Mouse (Mus musculus) testis, adult 2 months (tissue): ENCODE measurements around the gene Nfe2l1. TPM values are rescaled to one million over a fixed set of nuclear protein-coding genes. Genes with fewer than 3 reads are reported as not detected.

ENCODE experiments used
- H3K27ac ChIP-seq: fragments of 200-500 bp; 2 replicates; pipeline ENCODE4 v1.5.1; 2012; ENCODE audit warnings: low read depth, low read length; ENCODE audit not compliant: control insufficient read depth, insufficient read depth
- H3K27me3 ChIP-seq: fragments of 200-500 bp; 2 replicates; pipeline ENCODE4 v1.6.1; 2012; ENCODE audit warnings: mild to moderate bottlenecking, low read length, moderate library complexity; ENCODE audit not compliant: control insufficient read depth, insufficient read depth
- H3K36me3 ChIP-seq: fragments of 200-500 bp; 2 replicates; pipeline ENCODE4 v1.6.1; 2012; ENCODE audit warnings: mild to moderate bottlenecking, low read length; ENCODE audit not compliant: control insufficient read depth, insufficient read depth
- H3K4me1 ChIP-seq: fragments of 200-500 bp; 2 replicates; pipeline ENCODE4 v1.6.1; 2012; ENCODE audit warnings: low read length; ENCODE audit not compliant: control insufficient read depth, insufficient read depth
- H3K4me3 ChIP-seq: fragments of 200-500 bp; 2 replicates; pipeline ENCODE4 v1.5.1; 2012; ENCODE audit warnings: low read depth, mild to moderate bottlenecking, low read length, moderate library complexity, mixed read lengths; ENCODE audit not compliant: control insufficient read depth
- CTCF ChIP-seq: fragments of 200-500 bp; IDR thresholded peaks from 2 replicates; pipeline ENCODE4 v1.5.1; 2012; ENCODE audit warnings: low read depth, mild to moderate bottlenecking, inconsistent platforms, low read length, moderate library complexity; ENCODE audit not compliant: control insufficient read depth, insufficient read depth, insufficient replicate concordance
- POLR2A ChIP-seq: fragments of 200-500 bp; IDR thresholded peaks from 2 replicates; pipeline ENCODE4 v1.6.1; 2012; ENCODE audit warnings: low read depth, mild to moderate bottlenecking, inconsistent platforms, low read length, moderate library complexity; ENCODE audit not compliant: control insufficient read depth
- polyA plus RNA-seq: library from polyadenylated mRNA; depleted of rRNA; stranded (reverse); fragments of >200 nt; gene quantifications from 2 replicates; pipeline ENCODE4 v1.2.3, GENCODE M21; 2012; rRNA removed

The Nfe2l1 gene
- polyA plus RNA-seq, 1 experiment = 59.1 TPM

GRCm38 (mm10) chr11:96768240-96768639, 61.5 kb downstream of the Nfe2l1 start:
- no peaks in the 10 kb centered on the region for H3K4me1 ChIP-seq
- no peak overlapping the region for H3K4me3 ChIP-seq
- H3K27me3 ChIP-seq = no peaks in the 10 kb centered on the region
- no peak for TF ChIP-seq CTCF
- 0 out of 2 replicates have a peak, but pooled peaks have one; percentile 1 for TF ChIP-seq POLR2A
- no peak overlapping the region for H3K27ac ChIP-seq
- H3K36me3 ChIP-seq = peaks cover 3% of the 10 kb centered on the region; the same call in 1 of the 2 replicates

Other genes starting within 250 kb of the Nfe2l1 start
- gene Snx11, start 52.4 kb downstream of the Nfe2l1 start, polyA plus RNA-seq = 15.2 and 16.8 TPM in 2 replicates
- 15.4 and 16.6 TPM in 2 replicates for gene Cbx1, start 40.8 kb downstream of the Nfe2l1 start, polyA plus RNA-seq
- gene Copz2, start 19.9 kb upstream of the Nfe2l1 start, polyA plus RNA-seq = 5.3 and 6.7 TPM in 2 replicates
- 75.0 and 77.8 TPM in 2 replicates for gene Cdk5rap3, start 86.5 kb upstream of the Nfe2l1 start, polyA plus RNA-seq
- gene Prr15l, start 98.1 kb upstream of the Nfe2l1 start, polyA plus RNA-seq = 2.1 and 4.0 TPM in 2 replicates
- gene Pnpo, start 114.0 kb upstream of the Nfe2l1 start, polyA plus RNA-seq = 3.8 and 5.4 TPM in 2 replicates
- gene Sp2, start 153.0 kb upstream of the Nfe2l1 start, polyA plus RNA-seq = 16.4 and 17.9 TPM in 2 replicates
- 0.22 and 0.32 TPM in 2 replicates for gene Sp6, start 183.4 kb upstream of the Nfe2l1 start, polyA plus RNA-seq
- gene Scrn2, start 200.0 kb upstream of the Nfe2l1 start, polyA plus RNA-seq = 8.9 and 9.4 TPM in 2 replicates
- gene Lrrc46, start 211.4 kb upstream of the Nfe2l1 start, polyA plus RNA-seq = 795 and 824 TPM in 2 replicates
- 41.7 and 47.6 TPM in 2 replicates for gene Mrpl10, start 211.6 kb upstream of the Nfe2l1 start, polyA plus RNA-seq
- gene Osbpl7, start 220.7 kb upstream of the Nfe2l1 start, polyA plus RNA-seq = 75.7 and 82.3 TPM in 2 replicates